In the genomic region with DNA sequence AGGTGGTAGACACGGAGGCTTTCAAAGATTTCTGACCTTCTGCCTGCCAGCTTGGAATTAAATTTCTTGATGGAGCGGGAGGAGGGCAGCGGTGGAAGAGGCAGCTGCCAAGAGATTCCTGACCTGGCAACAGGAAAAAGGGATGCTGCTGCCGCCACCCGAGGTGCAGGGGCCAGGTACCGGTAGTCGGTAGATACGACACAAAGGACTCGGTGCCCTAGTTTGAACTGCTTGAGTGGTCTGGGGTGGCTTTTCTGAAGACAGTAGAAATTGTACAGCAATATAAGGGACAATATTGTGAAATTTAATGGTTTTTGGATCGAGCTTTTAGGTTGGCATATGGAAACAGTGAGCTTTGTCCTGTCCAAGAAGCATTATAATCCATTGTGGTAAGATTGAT, we compare ENCODE assay signal across 10 mouse cellular contexts.
A peak's percentile ranks its signal among the peaks of the same experiment; 100 is the strongest.
DNase-seq lines count a peak whose midpoint lies in the region; ATAC-seq lines count a peak whose summit lies in the region.
"Had no signal": no experiment of that assay in that cellular context is flagged by ENCODE, and none has a peak within 500 bp of the region (broad histone marks: within the 10 kb centered on the region; RNA-seq: fewer than 3 reads in every experiment).

No protein-coding gene starts in this region.

- intact Hi-C loops in heart, postnatal 25 days (cut with DNase I): no loop called here

- H3K27ac ChIP-seq in heart, embryonic 14.5 days (replicated peaks in 1 of 2; ENCODE audit: control insufficient read depth in 1 of 2, insufficient read depth in 1 of 2, low read depth in 2 of 2, low read length in 2 of 2): peak overlapping the region in 1 of 2 experiments; percentile 11; a peak in 1 of 4 replicates
- H3K27ac ChIP-seq in limb, embryonic 12.5 days: no peak overlapping the region
- H3K27ac ChIP-seq in limb, embryonic 10.5 days: no peak overlapping the region
- no peak overlapping the region for H3K27ac ChIP-seq in forebrain, embryonic 13.5 days
- no peak overlapping the region for H3K27ac ChIP-seq in intestine, embryonic 16.5 days (ENCODE audit: low read length)
- H3K27ac ChIP-seq: lung, embryonic 15.5 days; stomach, embryonic 15.5 days had no signal

- H3K4me3 ChIP-seq in heart, embryonic 14.5 days (ENCODE audit: control insufficient read depth in 1 of 2, insufficient read depth in 1 of 2, low read depth in 1 of 2, low read length in 2 of 2): no peak overlapping the region
- H3K4me3 ChIP-seq in limb, embryonic 12.5 days (replicated peaks): no peak overlapping the region
- no peak overlapping the region for H3K4me3 ChIP-seq in limb, embryonic 10.5 days
- no peak overlapping the region for H3K4me3 ChIP-seq in forebrain, embryonic 13.5 days
- H3K4me3 ChIP-seq in intestine, embryonic 16.5 days (ENCODE audit: low read length): no peak overlapping the region
- H3K4me3 ChIP-seq: lung, embryonic 15.5 days; stomach, embryonic 15.5 days had no signal

- DNase-seq in heart, postnatal 25 days (ENCODE audit: low spot score): no peak
- no peak for DNase-seq in limb, embryonic 10.5 days (ENCODE audit: low spot score)
- DNase-seq in adrenal gland, postnatal 4 days (ENCODE audit: low spot score in 2 of 2): no peak
- no peak for DNase-seq in spleen, postnatal 36 days (ENCODE audit: low spot score in 2 of 2)

- peaks cover 7 to 13% of the 10 kb centered on the region in 2 experiments for H3K4me1 ChIP-seq in heart, embryonic 14.5 days (ENCODE audit: control insufficient read depth in 2 of 2, insufficient read depth in 2 of 2, low read length in 2 of 2)
- H3K4me1 ChIP-seq in limb, embryonic 12.5 days (replicated peaks): 0 out of 2 replicates have a peak, but pooled peaks cover 2% of the 10 kb centered on the region
- H3K4me1 ChIP-seq in limb, embryonic 10.5 days: peaks cover 5% of the 10 kb centered on the region; the same call in 1 of the 2 replicates
- H3K4me1 ChIP-seq in forebrain, embryonic 13.5 days: no peaks in the 10 kb centered on the region
- H3K4me1 ChIP-seq in intestine, embryonic 16.5 days (ENCODE audit: control insufficient read depth, insufficient read depth, low read length): no peaks in the 10 kb centered on the region
- H3K4me1 ChIP-seq: lung, embryonic 15.5 days; stomach, embryonic 15.5 days had no signal

- H3K27me3 ChIP-seq in heart, embryonic 14.5 days (ENCODE audit: control insufficient read depth, insufficient read depth, low read length): no peaks in the 10 kb centered on the region
- H3K27me3 ChIP-seq in limb, embryonic 12.5 days: peaks cover 11% of the 10 kb centered on the region
- no peaks in the 10 kb centered on the region for H3K27me3 ChIP-seq in limb, embryonic 10.5 days (ENCODE audit: low read depth, poor library complexity, severe bottlenecking)
- H3K27me3 ChIP-seq in forebrain, embryonic 13.5 days: no peaks in the 10 kb centered on the region
- H3K27me3 ChIP-seq in intestine, embryonic 16.5 days (replicated peaks; ENCODE audit: control insufficient read depth, insufficient read depth, low read length): no peaks in the 10 kb centered on the region
- H3K27me3 ChIP-seq: lung, embryonic 15.5 days; stomach, embryonic 15.5 days had no signal

- 68% methylated on average over 10 of the region's 10 CpGs for WGBS in heart, embryonic 14.5 days
- WGBS in limb, embryonic 12.5 days: 61% methylated on average over 10 of the region's 10 CpGs
- WGBS in limb, embryonic 10.5 days: 74% methylated on average over 10 of the region's 10 CpGs
- WGBS in forebrain, embryonic 13.5 days: 72% methylated on average over 10 of the region's 10 CpGs
- 73% methylated on average over 10 of the region's 10 CpGs for WGBS in intestine, embryonic 16.5 days

- ATAC-seq in heart, embryonic 14.5 days (ENCODE audit: insufficient number of reproducible peaks, insufficient read depth, low FRiP score, low read depth): no peak
- peak; percentile 37; the same call in 1 of the 2 replicates for ATAC-seq in limb, embryonic 12.5 days (ENCODE audit: insufficient number of reproducible peaks, insufficient read depth, low FRiP score, low TSS enrichment, low read depth)
- peak; percentile 46 for ATAC-seq in forebrain, embryonic 13.5 days
- ATAC-seq in intestine, embryonic 16.5 days: 0 out of 2 replicates have a peak, but pooled peaks have one; percentile 16

- H3K9ac ChIP-seq in heart, embryonic 14.5 days (ENCODE audit: low read length): no peak overlapping the region; the same call in 1 of the 2 replicates
- H3K9ac ChIP-seq in limb, embryonic 12.5 days (replicated peaks): no peak overlapping the region
- no peak overlapping the region for H3K9ac ChIP-seq in forebrain, embryonic 13.5 days
- no peak overlapping the region for H3K9ac ChIP-seq in intestine, embryonic 16.5 days (ENCODE audit: low read depth, low read length)
- H3K9ac ChIP-seq: lung, embryonic 15.5 days; stomach, embryonic 15.5 days had no signal

- H3K4me2 ChIP-seq in heart, embryonic 14.5 days (ENCODE audit: low read length): peak overlapping the region; percentile 21
- no peak overlapping the region for H3K4me2 ChIP-seq in limb, embryonic 12.5 days
- no peak overlapping the region for H3K4me2 ChIP-seq in forebrain, embryonic 13.5 days
- H3K4me2 ChIP-seq in intestine, embryonic 16.5 days (ENCODE audit: low read depth, low read length): no peak overlapping the region
- H3K4me2 ChIP-seq: lung, embryonic 15.5 days; stomach, embryonic 15.5 days had no signal

- H3K9me3 ChIP-seq in heart, embryonic 14.5 days (ENCODE audit: control insufficient read depth, low read length): no peaks in the 10 kb centered on the region
- no peaks in the 10 kb centered on the region for H3K9me3 ChIP-seq in limb, embryonic 12.5 days
- no peaks in the 10 kb centered on the region for H3K9me3 ChIP-seq in limb, embryonic 10.5 days (replicated peaks)
- no peaks in the 10 kb centered on the region for H3K9me3 ChIP-seq in forebrain, embryonic 13.5 days (replicated peaks)
- H3K9me3 ChIP-seq in intestine, embryonic 16.5 days (ENCODE audit: control insufficient read depth, low read length): no peaks in the 10 kb centered on the region
- H3K9me3 ChIP-seq: lung, embryonic 15.5 days; stomach, embryonic 15.5 days had no signal

- H3K36me3 ChIP-seq in heart, embryonic 14.5 days (ENCODE audit: control insufficient read depth, insufficient read depth, low read length): no peaks in the 10 kb centered on the region
- no peaks in the 10 kb centered on the region for H3K36me3 ChIP-seq in limb, embryonic 12.5 days
- no peaks in the 10 kb centered on the region for H3K36me3 ChIP-seq in limb, embryonic 10.5 days
- H3K36me3 ChIP-seq in forebrain, embryonic 13.5 days (ENCODE audit: poor library complexity, severe bottlenecking): no peaks in the 10 kb centered on the region
- no peaks in the 10 kb centered on the region for H3K36me3 ChIP-seq in intestine, embryonic 16.5 days (ENCODE audit: control insufficient read depth, insufficient read depth, low read length)
- H3K36me3 ChIP-seq: lung, embryonic 15.5 days; stomach, embryonic 15.5 days had no signal
